Mouse (Mus musculus): ENCODE data around the gene Ptpn3.

DNA sequence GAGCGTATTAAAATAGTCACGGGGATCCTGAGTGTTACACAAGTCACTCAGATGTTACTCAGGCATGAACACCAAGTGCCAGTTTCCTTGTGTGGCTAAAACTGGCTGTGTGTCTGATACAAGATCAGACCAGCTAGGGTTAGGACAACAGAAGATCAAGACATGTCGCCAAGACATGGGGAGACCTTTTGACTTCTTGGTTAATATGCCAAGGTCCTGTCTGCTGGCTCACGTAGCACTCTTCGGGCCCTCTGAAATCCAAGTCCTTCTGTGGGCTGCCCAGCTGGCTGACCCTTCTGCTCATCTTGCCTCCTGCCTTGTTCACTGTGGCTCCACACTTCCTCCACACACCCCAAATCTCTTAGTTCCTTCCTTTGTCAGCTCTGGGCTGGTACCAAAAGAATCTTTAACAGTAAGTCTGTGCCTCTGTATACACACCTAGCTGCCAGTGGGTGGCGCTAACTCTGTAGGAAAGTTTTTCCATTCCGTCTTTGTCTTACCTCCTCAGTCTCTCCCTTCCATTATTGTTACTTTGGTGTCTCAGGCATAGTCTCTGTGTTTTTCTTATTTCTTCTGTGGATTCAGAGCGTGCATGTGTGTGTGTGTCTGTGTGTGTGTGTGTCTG lies 38.5 kb downstream of the Ptpn3 start:
- TF ChIP-seq MAX (IDR thresholded peaks at IDR 0.05; ENCODE audit: low read length) = no peak
- no peak for TF ChIP-seq MYC (IDR thresholded peaks at IDR 0.05; ENCODE audit: low read depth, low read length)
- TF ChIP-seq USF2 (IDR thresholded peaks at IDR 0.05; ENCODE audit: borderline replicate concordance in 1 of 2, insufficient read depth in 1 of 2, low read depth in 1 of 2, low read length in 2 of 2) = no peak
- no peak for TF ChIP-seq EP300 (IDR thresholded peaks at IDR 0.05; ENCODE audit: low read depth in 1 of 2, low read length in 2 of 2)
- TF ChIP-seq CTCF (IDR thresholded peaks at IDR 0.05 in 2 of 3, conservative IDR thresholded peaks at IDR 0.05 in 1 of 3; ENCODE audit: control insufficient read depth in 1 of 3, insufficient read depth in 1 of 3, low read depth in 2 of 3, low read length in 3 of 3, poor library complexity in 1 of 3, severe bottlenecking in 1 of 3) = peak; percentile 51 to 65 (median 53)
- TF ChIP-seq TAL1 (IDR thresholded peaks at IDR 0.05; ENCODE audit: low read length) = no peak
- TF ChIP-seq GABPA (IDR thresholded peaks at IDR 0.05; ENCODE audit: low read depth, low read length) = no peak
- no peak for TF ChIP-seq JUND (IDR thresholded peaks at IDR 0.05; ENCODE audit: low read depth, low read length)
